Mouse (Mus musculus) ES-E14 (cell line): ENCODE data around the gene Sorcs2.

Experiments
- CHD2 ChIP-seq: IDR thresholded peaks from 2 replicates; pipeline ENCODE4 v1.6.1; 2014; ENCODE audit warnings: mild to moderate bottlenecking, low read depth, low read length, inconsistent platforms
- HCFC1 ChIP-seq: IDR thresholded peaks from 2 replicates; pipeline ENCODE4 v1.6.1; 2012; ENCODE audit warnings: low read length, inconsistent platforms, borderline replicate concordance; ENCODE audit not compliant: insufficient read depth
- ZC3H11A ChIP-seq: IDR thresholded peaks from 2 replicates; pipeline ENCODE4 v1.6.1; 2012; ENCODE audit warnings: low read depth, mild to moderate bottlenecking, inconsistent platforms, low read length, borderline replicate concordance
- ZNF384 ChIP-seq: IDR thresholded peaks from 2 replicates; pipeline ENCODE4 v1.6.1; 2012; ENCODE audit warnings: low read depth, low read length, inconsistent platforms

DNA sequence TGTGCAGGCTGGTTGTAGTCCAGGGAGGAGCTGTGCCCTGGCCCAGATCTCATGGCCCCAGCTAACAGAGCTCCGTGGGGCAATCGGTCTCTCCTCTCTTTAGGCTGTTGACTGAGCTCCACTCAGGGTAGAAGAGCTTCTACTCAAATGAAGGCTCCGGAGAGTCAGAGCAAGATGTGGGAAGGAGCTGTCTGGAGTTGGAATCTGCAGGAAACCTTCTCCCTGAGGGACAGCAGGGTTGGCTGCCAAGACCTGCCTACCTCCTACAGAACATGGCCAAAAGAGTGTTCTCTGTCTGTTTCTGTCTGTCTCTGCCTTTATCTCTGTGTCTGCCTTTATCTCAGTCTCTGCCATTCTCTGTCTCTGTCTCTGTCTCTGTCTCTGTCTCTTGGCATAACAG, 31.6 kb upstream of the Sorcs2 start:
- TF ChIP-seq ZNF384 (no peak), HCFC1 (no peak), CHD2 (no peak), ZC3H11A (no peak)
